Mouse (Mus musculus) lung, adult 2 months (tissue): ENCODE measurements around the gene Rdm1.

ENCODE experiments used
- CTCF ChIP-seq: fragments of 200-500 bp; IDR thresholded peaks from 2 replicates; pipeline ENCODE4 v1.5.1; 2011; ENCODE audit warnings: mild to moderate bottlenecking, low read length, control low read depth; ENCODE audit not compliant: insufficient read depth
- POLR2A ChIP-seq: fragments of 200-500 bp; IDR thresholded peaks from 2 replicates; pipeline ENCODE4 v1.6.1; 2011; ENCODE audit warnings: low read depth, mild to moderate bottlenecking, control low read depth, low read length, borderline replicate concordance; ENCODE audit errors: extremely low read depth

DNA sequence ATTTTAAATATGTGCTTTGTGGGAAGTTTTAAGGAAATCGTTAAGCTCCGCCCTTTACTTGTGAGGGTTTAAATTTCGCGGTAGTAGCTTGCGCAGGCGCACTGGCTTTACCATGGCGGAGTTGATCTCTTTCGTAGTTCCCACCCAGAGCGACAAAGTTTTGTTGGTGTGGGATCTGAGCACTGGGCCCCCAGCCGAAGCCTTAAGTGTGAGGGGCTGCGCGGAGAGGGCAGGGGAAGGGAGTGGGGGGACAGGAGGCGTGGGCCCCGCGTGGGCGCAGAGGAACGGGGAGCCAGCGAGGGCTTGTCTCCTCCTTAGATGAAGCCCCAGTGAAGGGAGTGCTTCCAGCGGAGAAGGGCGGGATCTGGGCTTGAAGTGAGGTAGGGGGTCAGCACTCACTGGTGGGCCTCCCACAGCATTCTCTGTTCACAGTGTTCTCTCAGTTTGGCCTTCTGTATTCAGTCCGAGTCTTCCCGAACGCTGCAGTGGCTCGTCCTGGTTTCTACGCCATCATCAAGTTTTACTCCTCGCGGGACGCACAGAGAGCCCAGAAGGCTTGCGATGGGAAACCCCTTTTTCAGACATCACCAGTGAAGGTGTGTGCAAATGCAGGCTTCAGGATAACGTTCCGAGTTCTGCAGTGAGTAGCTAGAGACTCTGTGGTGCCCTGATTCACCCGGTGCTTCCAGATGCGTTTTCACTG is 1.0 kb downstream of the Rdm1 start:
- TF ChIP-seq CTCF, result no peak
- peak; percentile 67; the same call in 1 of the 2 replicates for TF ChIP-seq POLR2A
